Mouse (Mus musculus): ENCODE measurements around the gene Pstk. TPM values are rescaled to one million over a fixed set of nuclear protein-coding genes. Genes with fewer than 3 reads are reported as not detected.
"Not testable (repeated sequence)": the region's sequence is repeated elsewhere in the genome, so short reads cannot be mapped to it uniquely, and the experiment has no call there.

Pstk gene
- 45.6 and 51.3 TPM in 2 replicates for polyA plus RNA-seq (2015; fragmentation: Nextera tagmentation; extraction: Ambion mirVana)

GRCm38 (mm10) chr7:131370648-131371469, at the start of gene Pstk:
Pstk (plus strand) TSS chr7:131371141.
- DNase-seq (ENCODE audit: low spot score): peak; percentile 87

- no peak for DNase-seq (ENCODE audit: low spot score)
Observed at GRCm38 (mm10) chr7:131322192-131322591, 48.7 kb upstream of the Pstk start, which contains the start of gene Cuzd1. Cuzd1 (minus strand) TSS chr7:131322292.

GRCm38 (mm10) chr7:131327054-131327453, 43.9 kb upstream of the Pstk start:
- no peak for DNase-seq (ENCODE audit: low spot score)

- DNase-seq (ENCODE audit: low spot score): no peak
Observed at GRCm38 (mm10) chr7:131329416-131329815, 41.5 kb upstream of the Pstk start, which contains the start of gene Fam24b. Fam24b (minus strand) TSS chr7:131329516.

- DNase-seq (ENCODE audit: low spot score): no peak
Observed at GRCm38 (mm10) chr7:131331688-131332087, 39.3 kb upstream of the Pstk start.

GRCm38 (mm10) chr7:131333564-131333963, 37.4 kb upstream of the Pstk start, which contains the start of gene Fam24a:
Fam24a (plus strand) TSS chr7:131333864.
- no peak for DNase-seq (ENCODE audit: low spot score)

- DNase-seq (ENCODE audit: low spot score): no peak
Observed at GRCm38 (mm10) chr7:131337502-131338068, 33.4 kb upstream of the Pstk start.

- DNase-seq (ENCODE audit: low spot score): no peak
Observed at GRCm38 (mm10) chr7:131345856-131346541, 24.9 kb upstream of the Pstk start.

- no peak for DNase-seq (ENCODE audit: low spot score)
Observed at GRCm38 (mm10) chr7:131356105-131356504, 14.8 kb upstream of the Pstk start.

- no peak for DNase-seq (ENCODE audit: low spot score)
Observed at GRCm38 (mm10) chr7:131362269-131362614, 8.7 kb upstream of the Pstk start.

GRCm38 (mm10) chr7:131362615-131363300, 8.2 kb upstream of the Pstk start, which contains the start of gene 2310057M21Rik:
2310057M21Rik (minus strand) TSS chr7:131362759.
- DNase-seq (ENCODE audit: low spot score): peak; percentile 90

GRCm38 (mm10) chr7:131364131-131364530, 6.8 kb upstream of the Pstk start:
- no peak for DNase-seq (ENCODE audit: low spot score)

GRCm38 (mm10) chr7:131371470-131371860, 524 bp downstream of the Pstk start:
- DNase-seq (ENCODE audit: low spot score): no peak

- peak; percentile 22 for DNase-seq (ENCODE audit: low spot score)
Observed at GRCm38 (mm10) chr7:131371880-131372651, 1.1 kb downstream of the Pstk start.

GRCm38 (mm10) chr7:131391761-131392160, 20.8 kb downstream of the Pstk start:
- DNase-seq (ENCODE audit: low spot score): not testable (repeated sequence)

- peak; percentile 3 for DNase-seq (ENCODE audit: low spot score)
Observed at GRCm38 (mm10) chr7:131409321-131409987, 38.5 kb downstream of the Pstk start.

- DNase-seq (ENCODE audit: low spot score): no peak
Observed at GRCm38 (mm10) chr7:131409988-131410385, 39.0 kb downstream of the Pstk start.

- peak; percentile 98 for DNase-seq (ENCODE audit: low spot score)
Observed at GRCm38 (mm10) chr7:131410416-131411058, 39.6 kb downstream of the Pstk start, which contains the start of the genes Ikzf5 and Acadsb. Ikzf5 (minus strand) TSS chr7:131410521. Acadsb (plus strand) TSS chr7:131410601.

GRCm38 (mm10) chr7:131411221-131411940, 40.4 kb downstream of the Pstk start:
- no peak for DNase-seq (ENCODE audit: low spot score)
